Mouse (Mus musculus) C2C12 (cell line): ENCODE measurements around the gene Slc6a9. TPM values are rescaled to one million over a fixed set of nuclear protein-coding genes. Genes with fewer than 3 reads are reported as not detected.

Source experiments
- H3K27me3 ChIP-seq: one replicate; pipeline ENCODE4 v1.6.1; 2011; ENCODE audit not compliant: control insufficient read depth, insufficient read depth, insufficient read length
- H3K36me3 ChIP-seq: one replicate; pipeline ENCODE4 v1.6.1; 2011; ENCODE audit not compliant: control insufficient read depth, insufficient read depth
- H3K4me3 ChIP-seq: one replicate; pipeline ENCODE4 v1.5.1; 2011; ENCODE audit warnings: mild to moderate bottlenecking, control low read depth; ENCODE audit not compliant: poor library complexity, insufficient read depth, severe bottlenecking
- H3K79me2 ChIP-seq: one replicate; pipeline ENCODE4 v1.6.1; 2011; ENCODE audit not compliant: control insufficient read depth, insufficient read depth
- H3K79me3 ChIP-seq: one replicate; pipeline ENCODE4 v1.6.1; 2011; ENCODE audit warnings: low read depth, control low read depth
- H3ac ChIP-seq: one replicate; pipeline ENCODE3; 2011; ENCODE audit warnings: low read depth; ENCODE audit not compliant: control insufficient read depth, insufficient read length
- CEBPB ChIP-seq: IDR thresholded peaks from one replicate; pipeline ENCODE4 v1.6.1; 2011; ENCODE audit warnings: low read depth, mild to moderate bottlenecking, control low read depth, moderate library complexity
- CTCF ChIP-seq: IDR thresholded peaks from one replicate; pipeline ENCODE4 v1.5.1; 2011; ENCODE audit not compliant: control insufficient read depth, insufficient read depth, insufficient read length
- FOSL1 ChIP-seq: IDR thresholded peaks from one replicate; pipeline ENCODE4 v1.8.0; 2011; ENCODE audit warnings: mild to moderate bottlenecking, low read length; ENCODE audit not compliant: poor library complexity, insufficient read depth, severe bottlenecking
- MAX ChIP-seq: IDR thresholded peaks from one replicate; pipeline ENCODE4 v1.6.1; 2011; ENCODE audit warnings: mild to moderate bottlenecking, control low read depth
- MYOD1 ChIP-seq: IDR thresholded peaks from one replicate; pipeline ENCODE4 v1.6.1; 2011; ENCODE audit warnings: low read depth; ENCODE audit not compliant: control insufficient read depth, insufficient read length
- MYOG ChIP-seq: IDR thresholded peaks from one replicate; pipeline ENCODE4 v1.6.1; 2011; ENCODE audit not compliant: control insufficient read depth, insufficient read length; ENCODE audit errors: extremely low read depth
- USF1 ChIP-seq: IDR thresholded peaks from one replicate; pipeline ENCODE4 v1.6.1; 2011; ENCODE audit warnings: low read depth, mild to moderate bottlenecking, control low read depth, moderate library complexity
- polyA plus RNA-seq: library from polyadenylated mRNA; unstranded; fragments of >200 nt; fragmentation: generic; extraction: Trizol; gene quantifications from one replicate; pipeline ENCODE4 v1.2.1, GENCODE M21; 2012; ENCODE audit warnings: missing spikeins

Gene Slc6a9
- polyA plus RNA-seq, 1 experiment = 14.4 TPM

DNA sequence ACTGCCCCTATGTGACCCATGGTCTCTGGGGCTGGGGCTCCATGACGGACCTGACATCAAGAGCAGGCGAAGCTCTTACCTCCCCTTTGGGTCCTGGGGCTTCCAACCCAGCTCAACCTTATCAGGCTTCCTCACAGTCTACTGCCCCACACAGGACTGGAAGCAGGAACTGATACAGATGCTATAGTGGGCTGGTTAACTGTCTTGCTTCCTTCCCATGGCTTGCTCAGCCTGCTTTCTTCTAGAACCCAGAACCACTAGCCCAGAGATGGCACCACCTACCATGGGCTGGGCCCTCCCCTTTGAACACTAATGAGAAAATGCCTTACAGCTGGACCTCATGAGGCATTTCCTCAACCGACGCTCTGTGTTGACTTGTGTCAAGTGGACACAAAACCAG, 83.1 kb downstream of the Slc6a9 start:
- H3K36me3 ChIP-seq = peaks cover under 1% of the 10 kb centered on the region
- H3K27me3 ChIP-seq = no peaks in the 10 kb centered on the region
- H3ac ChIP-seq = no peak overlapping the region
- TF ChIP-seq MYOD1 (no peak), CEBPB (no peak), CTCF (no peak), USF1 (no peak), MAX (no peak), FOSL1 (no peak), MYOG (no peak)
- no peak overlapping the region for H3K4me3 ChIP-seq
- H3K79me2 ChIP-seq = peaks cover 23% of the 10 kb centered on the region
- H3K79me3 ChIP-seq = peaks cover 17% of the 10 kb centered on the region

DNA sequence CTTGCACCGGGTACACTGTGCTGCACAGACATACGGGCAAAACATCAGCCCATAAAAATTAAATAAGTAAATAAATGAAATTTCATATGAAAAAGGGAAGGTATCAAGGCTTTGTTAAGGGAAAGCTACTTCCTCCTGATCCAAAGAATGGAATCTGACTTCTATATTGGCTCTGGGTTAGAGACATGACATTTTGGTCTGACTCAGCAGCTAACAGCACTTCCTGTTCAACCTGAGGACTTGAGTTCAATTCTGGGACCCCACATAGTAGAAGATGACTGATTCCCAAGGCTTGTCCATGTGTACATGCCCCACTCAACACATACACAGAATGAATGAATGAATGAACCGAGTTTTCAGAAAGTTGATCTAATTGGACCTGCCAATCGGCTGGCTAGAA, 83.5 kb downstream of the Slc6a9 start:
- Histone ChIP-seq H3K79me2 (peaks cover 19% of the 10 kb centered on the region), H3K79me3 (peaks cover 14% of the 10 kb centered on the region), H3K36me3 (no peaks in the 10 kb centered on the region), H3K4me3 (no peak overlapping the region), H3K27me3 (no peaks in the 10 kb centered on the region), H3ac (no peak overlapping the region)
- no peak for TF ChIP-seq USF1
- TF ChIP-seq CTCF = no peak
- TF ChIP-seq FOSL1 = no peak
- no peak for TF ChIP-seq CEBPB
- no peak for TF ChIP-seq MYOG

DNA sequence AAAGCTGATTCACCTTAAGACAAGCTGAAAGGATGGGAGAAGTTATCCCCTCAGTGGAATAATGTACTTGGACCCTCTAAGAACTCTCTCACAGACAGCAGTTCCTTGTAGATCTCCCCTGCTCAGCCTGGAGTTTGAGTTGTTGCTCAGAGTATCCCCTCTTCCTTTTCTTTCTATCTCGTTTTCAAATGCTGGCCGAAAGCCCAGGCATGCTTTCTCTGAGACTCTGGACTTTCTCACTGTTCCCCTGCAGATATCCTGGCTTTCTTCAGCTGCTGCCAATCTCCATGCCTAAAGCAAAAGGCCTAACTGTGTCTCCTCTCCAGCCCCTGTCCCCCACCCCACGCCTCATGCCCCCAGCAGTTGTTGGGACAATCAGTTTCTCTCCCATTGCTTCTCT, 84.0 kb downstream of the Slc6a9 start:
- no peak overlapping the region for H3K4me3 ChIP-seq
- no peaks in the 10 kb centered on the region for H3K27me3 ChIP-seq
- H3K36me3 ChIP-seq = no peaks in the 10 kb centered on the region
- H3ac ChIP-seq = no peak overlapping the region
- peaks cover 10% of the 10 kb centered on the region for H3K79me3 ChIP-seq
- TF ChIP-seq CTCF (no peak), CEBPB (no peak), MAX (no peak), MYOG (no peak), USF1 (no peak), FOSL1 (no peak), MYOD1 (no peak)
- peaks cover 15% of the 10 kb centered on the region for H3K79me2 ChIP-seq

DNA sequence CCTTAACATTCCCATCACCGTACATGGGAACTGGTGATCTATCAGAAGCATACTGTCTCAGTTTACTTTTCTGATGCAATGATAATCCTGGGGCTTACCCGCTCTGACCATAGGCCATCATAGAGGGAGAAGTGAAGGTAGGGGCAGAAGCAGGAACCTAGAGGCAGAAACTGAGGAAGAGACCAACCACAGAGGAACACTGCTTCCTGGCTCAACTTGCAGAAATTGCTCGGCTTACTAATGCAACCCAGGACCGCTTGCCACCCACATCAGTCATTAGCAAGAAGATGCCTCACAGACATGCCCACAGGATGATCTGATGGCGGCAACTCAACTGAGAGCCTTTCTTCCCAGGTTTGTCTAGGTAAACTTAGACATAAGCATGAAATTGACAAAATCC, 84.5 kb downstream of the Slc6a9 start:
- Histone ChIP-seq H3ac (no peak overlapping the region), H3K79me2 (peaks cover 10% of the 10 kb centered on the region), H3K79me3 (peaks cover 7% of the 10 kb centered on the region), H3K27me3 (no peaks in the 10 kb centered on the region), H3K36me3 (no peaks in the 10 kb centered on the region), H3K4me3 (no peak overlapping the region)
- TF ChIP-seq MYOD1 (no peak), MAX (no peak), MYOG (no peak), CTCF (no peak), USF1 (no peak), CEBPB (no peak), FOSL1 (no peak)

DNA sequence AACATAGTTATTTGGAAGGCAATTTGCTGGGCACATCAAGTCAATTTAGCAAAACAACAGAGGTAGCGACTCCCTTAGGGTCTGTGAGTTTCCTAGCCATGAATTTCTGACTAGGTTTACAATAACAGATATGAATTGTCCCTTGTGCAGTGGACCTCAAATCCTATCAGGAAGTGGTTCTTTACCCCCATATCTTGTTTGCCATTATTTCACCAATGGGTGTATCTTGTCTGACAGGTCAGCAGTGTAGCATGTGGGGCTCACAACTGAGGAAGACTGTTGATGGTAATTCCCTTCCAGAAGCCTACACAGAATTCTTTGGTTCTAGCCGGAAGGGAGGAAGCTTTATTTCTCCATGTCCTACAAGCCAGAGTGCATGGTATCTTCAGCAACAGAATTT, 87.1 kb downstream of the Slc6a9 start:
- Histone ChIP-seq H3K36me3 (no peaks in the 10 kb centered on the region), H3K4me3 (no peak overlapping the region), H3ac (no peak overlapping the region), H3K79me3 (no peaks in the 10 kb centered on the region), H3K27me3 (no peaks in the 10 kb centered on the region), H3K79me2 (no peaks in the 10 kb centered on the region)
- TF ChIP-seq MYOG (no peak), MYOD1 (no peak), USF1 (no peak)

DNA sequence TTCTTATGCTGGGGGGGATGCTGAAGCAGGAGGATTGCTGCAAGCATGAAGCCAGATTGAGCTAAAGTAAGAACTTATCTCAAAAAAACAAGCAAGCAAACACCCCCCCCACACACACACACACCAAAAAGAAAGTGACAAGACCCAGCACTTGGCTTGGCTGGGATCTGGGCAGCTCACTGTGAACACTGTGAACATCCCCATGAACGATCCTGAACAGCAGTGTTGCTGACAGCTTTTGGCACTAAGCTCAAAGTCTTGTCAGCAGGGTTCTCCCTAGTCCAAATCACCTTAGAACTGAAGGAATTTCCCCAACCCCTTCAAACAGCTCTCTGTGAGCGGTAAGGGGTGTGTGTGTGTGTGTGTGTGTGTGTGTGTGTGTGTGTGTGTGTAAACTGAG, 89.1 kb downstream of the Slc6a9 start:
- no peak overlapping the region for H3K4me3 ChIP-seq
- TF ChIP-seq USF1 = no peak
- H3K36me3 ChIP-seq = no peaks in the 10 kb centered on the region
- no peaks in the 10 kb centered on the region for H3K79me2 ChIP-seq
- H3K79me3 ChIP-seq = no peaks in the 10 kb centered on the region
- no peaks in the 10 kb centered on the region for H3K27me3 ChIP-seq
- no peak overlapping the region for H3ac ChIP-seq

Other genes starting within 250 kb of the Slc6a9 start
- gene Dmap1, start 152.2 kb upstream of the Slc6a9 start, polyA plus RNA-seq = 31.0 TPM
- not detected for gene Gm12845, start 110.1 kb upstream of the Slc6a9 start, polyA plus RNA-seq
- not detected for gene Klf17, start 68.9 kb upstream of the Slc6a9 start, polyA plus RNA-seq
- 1.4 TPM for gene Ccdc24, start 38.1 kb downstream of the Slc6a9 start, polyA plus RNA-seq
- 37.7 TPM for gene B4galt2, start 49.0 kb downstream of the Slc6a9 start, polyA plus RNA-seq
- gene Atp6v0b, start 52.8 kb downstream of the Slc6a9 start, polyA plus RNA-seq = 296 TPM
- gene Dph2, start 57.5 kb downstream of the Slc6a9 start, polyA plus RNA-seq = 16.4 TPM
- gene Ipo13, start 80.5 kb downstream of the Slc6a9 start, polyA plus RNA-seq = 43.6 TPM
- 2.6 TPM for gene Artn, start 95.3 kb downstream of the Slc6a9 start, polyA plus RNA-seq